Mouse (Mus musculus): ENCODE measurements around the gene Adgrf2. TPM values are rescaled to one million over a fixed set of nuclear protein-coding genes. Genes with fewer than 3 reads are reported as not detected.

Gene Adgrf2
- total RNA-seq, 4 experiments from 2014 or later, result 0.37 to 1.5 (median 0.85) TPM

Other genes with a start within 250 kb of the Adgrf2 start
- not detected for gene Opn5, start 130.8 kb downstream of the Adgrf2 start, total RNA-seq (2022)
- 1 to 10 TPM; 1.1 to 3.0 (median 2.2) TPM for gene Adgrf4, start 49.9 kb downstream of the Adgrf2 start, total RNA-seq (2022)
- 10 to 100 TPM; 22.4 to 25.2 (median 22.9) TPM for gene Cd2ap, start 134.5 kb upstream of the Adgrf2 start, total RNA-seq (2022)

All from left cerebral cortex, adult 8-10 months (tissue).